Mouse (Mus musculus): Measurements from ENCODE around the gene Ccdc27. TPM values are rescaled to one million over a fixed set of nuclear protein-coding genes. Genes with fewer than 3 reads are reported as not detected.
A peak's percentile ranks its signal among the peaks of the same experiment; 100 is the strongest.

The Ccdc27 gene
- polyA plus RNA-seq, 1 experiment: not detected

- WGBS: 32% methylated on average over 13 of the region's 13 CpGs
- DNase-seq (ENCODE audit: low read depth in 1 of 2, low spot score in 2 of 2): no peak
- Histone ChIP-seq H3K27me3 (ENCODE audit: control insufficient read depth, insufficient read depth, low read length) (no peaks in the 10 kb centered on the region; the same call in 1 of the 2 replicates), H3K27ac (ENCODE audit: insufficient read depth, low read length) (peak overlapping the region; percentile 56), H3K4me3 (ENCODE audit: extremely low read depth, insufficient read depth, insufficient read length) (peak overlapping the region; percentile 93; the same call in 1 of the 2 replicates), H3K36me3 (ENCODE audit: control insufficient read depth, insufficient read depth, low read length) (peaks cover 8% of the 10 kb centered on the region), H3K4me1 (ENCODE audit: control insufficient read depth, insufficient read depth, insufficient read length) (peaks cover 18% of the 10 kb centered on the region)
- TF ChIP-seq CTCF (IDR thresholded peaks at IDR 0.05; ENCODE audit: extremely low read depth, insufficient read depth, insufficient read length, insufficient replicate concordance): no peak
- no peak for TF ChIP-seq POLR2A (IDR thresholded peaks at IDR 0.05; ENCODE audit: low read depth, low read length)
Observed at GRCm38 (mm10) chr4:154010907-154011645, 31.4 kb downstream of the Ccdc27 start.

GRCm38 (mm10) chr4:154007759-154008158 lies 34.7 kb downstream of the Ccdc27 start:
- Histone ChIP-seq H3K4me1 (ENCODE audit: control insufficient read depth, insufficient read depth, insufficient read length) (peaks cover 8% of the 10 kb centered on the region), H3K4me3 (ENCODE audit: extremely low read depth, insufficient read depth, insufficient read length) (no peak overlapping the region), H3K27ac (ENCODE audit: insufficient read depth, low read length) (no peak overlapping the region), H3K27me3 (ENCODE audit: control insufficient read depth, insufficient read depth, low read length) (no peaks in the 10 kb centered on the region; the same call in 1 of the 2 replicates), H3K36me3 (ENCODE audit: control insufficient read depth, insufficient read depth, low read length) (0 out of 2 replicates have a peak, but pooled peaks cover 4% of the 10 kb centered on the region)
- TF ChIP-seq POLR2A (IDR thresholded peaks at IDR 0.05; ENCODE audit: low read depth, low read length): no peak
- TF ChIP-seq CTCF (IDR thresholded peaks at IDR 0.05; ENCODE audit: extremely low read depth, insufficient read depth, insufficient read length, insufficient replicate concordance): no peak
- 77% methylated on average over 4 of the region's 4 CpGs for WGBS
- no peak for DNase-seq (ENCODE audit: low read depth in 1 of 2, low spot score in 2 of 2)

- 94% methylated on average over 6 of the region's 6 CpGs for WGBS
- no peak overlapping the region for H3K4me3 ChIP-seq (ENCODE audit: extremely low read depth, insufficient read depth, insufficient read length)
- H3K27me3 ChIP-seq (ENCODE audit: control insufficient read depth, insufficient read depth, low read length): no peaks in the 10 kb centered on the region
- no peak for DNase-seq (ENCODE audit: low read depth in 1 of 2, low spot score in 2 of 2)
- H3K36me3 ChIP-seq (ENCODE audit: control insufficient read depth, insufficient read depth, low read length): 0 out of 2 replicates have a peak, but pooled peaks cover 4% of the 10 kb centered on the region
- no peaks in the 10 kb centered on the region for H3K4me1 ChIP-seq (ENCODE audit: control insufficient read depth, insufficient read depth, insufficient read length)
- TF ChIP-seq CTCF (IDR thresholded peaks at IDR 0.05; ENCODE audit: extremely low read depth, insufficient read depth, insufficient read length, insufficient replicate concordance): no peak
- no peak for TF ChIP-seq POLR2A (IDR thresholded peaks at IDR 0.05; ENCODE audit: low read depth, low read length)
- H3K27ac ChIP-seq (ENCODE audit: insufficient read depth, low read length): no peak overlapping the region
Observed at GRCm38 (mm10) chr4:154006264-154006663, 36.2 kb downstream of the Ccdc27 start.

GRCm38 (mm10) chr4:154005488-154005887 lies 37.0 kb downstream of the Ccdc27 start:
- TF ChIP-seq POLR2A (IDR thresholded peaks at IDR 0.05; ENCODE audit: low read depth, low read length) (no peak), CTCF (IDR thresholded peaks at IDR 0.05; ENCODE audit: extremely low read depth, insufficient read depth, insufficient read length, insufficient replicate concordance) (no peak)
- Histone ChIP-seq H3K4me3 (ENCODE audit: extremely low read depth, insufficient read depth, insufficient read length) (no peak overlapping the region), H3K36me3 (ENCODE audit: control insufficient read depth, insufficient read depth, low read length) (0 out of 2 replicates have a peak, but pooled peaks cover 4% of the 10 kb centered on the region), H3K27me3 (ENCODE audit: control insufficient read depth, insufficient read depth, low read length) (no peaks in the 10 kb centered on the region), H3K27ac (ENCODE audit: insufficient read depth, low read length) (no peak overlapping the region), H3K4me1 (ENCODE audit: control insufficient read depth, insufficient read depth, insufficient read length) (no peaks in the 10 kb centered on the region)
- DNase-seq (ENCODE audit: low read depth in 1 of 2, low spot score in 2 of 2): no peak
- 91% methylated on average over 5 of the region's 5 CpGs for WGBS

GRCm38 (mm10) chr4:153993505-153993904 lies 49.0 kb downstream of the Ccdc27 start:
- 87% methylated on average over 8 of the region's 8 CpGs for whole genome bisulfite sequencing
- no peak for DNase-seq (ENCODE audit: low read depth in 1 of 2, low spot score in 2 of 2)
- Histone ChIP-seq H3K4me3 (ENCODE audit: extremely low read depth, insufficient read depth, insufficient read length) (no peak overlapping the region), H3K27me3 (ENCODE audit: control insufficient read depth, insufficient read depth, low read length) (no peaks in the 10 kb centered on the region), H3K27ac (ENCODE audit: insufficient read depth, low read length) (no peak overlapping the region), H3K36me3 (ENCODE audit: control insufficient read depth, insufficient read depth, low read length) (peaks cover 40% of the 10 kb centered on the region), H3K4me1 (ENCODE audit: control insufficient read depth, insufficient read depth, insufficient read length) (no peaks in the 10 kb centered on the region)
- TF ChIP-seq CTCF (IDR thresholded peaks at IDR 0.05; ENCODE audit: extremely low read depth, insufficient read depth, insufficient read length, insufficient replicate concordance) (no peak), POLR2A (IDR thresholded peaks at IDR 0.05; ENCODE audit: low read depth, low read length) (no peak)

- H3K36me3 ChIP-seq (ENCODE audit: control insufficient read depth, insufficient read depth, low read length): peaks cover 43% of the 10 kb centered on the region
- no peaks in the 10 kb centered on the region for H3K27me3 ChIP-seq (ENCODE audit: control insufficient read depth, insufficient read depth, low read length)
- 86% methylated on average over 10 of the region's 10 CpGs for WGBS
- TF ChIP-seq CTCF (IDR thresholded peaks at IDR 0.05; ENCODE audit: extremely low read depth, insufficient read depth, insufficient read length, insufficient replicate concordance): no peak
- no peak overlapping the region for H3K27ac ChIP-seq (ENCODE audit: insufficient read depth, low read length)
- H3K4me1 ChIP-seq (ENCODE audit: control insufficient read depth, insufficient read depth, insufficient read length): no peaks in the 10 kb centered on the region
- DNase-seq (ENCODE audit: low read depth in 1 of 2, low spot score in 2 of 2): no peak
- H3K4me3 ChIP-seq (ENCODE audit: extremely low read depth, insufficient read depth, insufficient read length): no peak overlapping the region
Observed at GRCm38 (mm10) chr4:153992715-153993114, 49.8 kb downstream of the Ccdc27 start.

GRCm38 (mm10) chr4:153980470-153980869 lies 62.0 kb downstream of the Ccdc27 start:
- no peak for DNase-seq (ENCODE audit: low read depth in 1 of 2, low spot score in 2 of 2)
- Histone ChIP-seq H3K4me3 (ENCODE audit: extremely low read depth, insufficient read depth, insufficient read length) (no peak overlapping the region), H3K27ac (ENCODE audit: insufficient read depth, low read length) (no peak overlapping the region), H3K36me3 (ENCODE audit: control insufficient read depth, insufficient read depth, low read length) (peaks cover 25% of the 10 kb centered on the region), H3K27me3 (ENCODE audit: control insufficient read depth, insufficient read depth, low read length) (no peaks in the 10 kb centered on the region), H3K4me1 (ENCODE audit: control insufficient read depth, insufficient read depth, insufficient read length) (peaks cover 6% of the 10 kb centered on the region; the same call in 1 of the 2 replicates)
- TF ChIP-seq POLR2A (IDR thresholded peaks at IDR 0.05; ENCODE audit: low read depth, low read length): no peak
- no peak for TF ChIP-seq CTCF (IDR thresholded peaks at IDR 0.05; ENCODE audit: extremely low read depth, insufficient read depth, insufficient read length, insufficient replicate concordance)
- WGBS: 95% methylated on average over 11 of the region's 11 CpGs
